Mouse (Mus musculus) E14TG2a.4 (cell line): Measurements from ENCODE around the gene Unc5b.
A peak's percentile ranks its signal among the peaks of the same experiment; 100 is the strongest.

Source experiments
- CTCF ChIP-seq: conservative IDR thresholded peaks from 2 replicates; pipeline ENCODE4 v1.5.1; 2014; ENCODE audit warnings: low read length
- NANOG ChIP-seq: IDR thresholded peaks from 2 replicates; pipeline ENCODE4 v1.6.1; 2014; ENCODE audit warnings: borderline replicate concordance, low read length, mixed read lengths
- POU5F1 ChIP-seq: IDR thresholded peaks from 2 replicates; pipeline ENCODE4 v1.6.1; 2014; ENCODE audit warnings: low read length, borderline replicate concordance

GRCm38 (mm10) chr10:60756992-60757391, 74.4 kb downstream of the Unc5b start:
- TF ChIP-seq CTCF: peak; percentile 96
- no peak for TF ChIP-seq POU5F1
- TF ChIP-seq NANOG: no peak
